Mouse (Mus musculus) neural tube, embryonic 14.5 days (tissue): ENCODE measurements around the gene Ado. TPM values are rescaled to one million over a fixed set of nuclear protein-coding genes. Genes with fewer than 3 reads are reported as not detected.

Source experiments
- ATAC-seq: fragments of 200-750 bp; cut with Nextera tagmentation; 2 replicates; pipeline ENCODE4 v1.8.0; 2017; ENCODE audit warnings: low read depth, mild to moderate bottlenecking, moderate TSS enrichment, moderate library complexity
- H3K27ac ChIP-seq: fragments of 300-500 bp; sonication (generic); 2 replicates; pipeline ENCODE4 v1.5.1; 2014; ENCODE audit warnings: low read depth, mild to moderate bottlenecking, control low read depth, low read length, moderate library complexity, mixed read lengths
- H3K27me3 ChIP-seq: fragments of 300-500 bp; sonication (generic); 2 replicates; pipeline ENCODE4 v1.6.1; 2014; ENCODE audit warnings: low read length; ENCODE audit not compliant: control insufficient read depth, insufficient read depth
- H3K36me3 ChIP-seq: fragments of 300-500 bp; sonication (generic); 2 replicates; pipeline ENCODE4 v1.6.1; 2014; ENCODE audit warnings: low read length, mixed read lengths; ENCODE audit not compliant: control insufficient read depth, insufficient read depth
- H3K4me1 ChIP-seq: fragments of 300-500 bp; sonication (generic); 2 replicates; pipeline ENCODE4 v1.6.1; 2014; ENCODE audit warnings: low read length; ENCODE audit not compliant: control insufficient read depth, insufficient read depth
- H3K4me2 ChIP-seq: fragments of 300-500 bp; sonication (generic); 2 replicates; pipeline ENCODE4 v1.6.1; 2014; ENCODE audit warnings: mild to moderate bottlenecking, low read depth, low read length, control low read depth
- H3K4me3 ChIP-seq: fragments of 300-500 bp; sonication (generic); 2 replicates; pipeline ENCODE4 v1.5.1; 2014; ENCODE audit warnings: low read depth, low read length, control low read depth, mixed read lengths
- H3K9ac ChIP-seq: fragments of 300-500 bp; sonication (generic); replicated peaks from 2 replicates; pipeline ENCODE4 v1.6.1; 2014; ENCODE audit warnings: low read depth, mild to moderate bottlenecking, control low read depth, low read length, mixed read lengths
- H3K9me3 ChIP-seq: fragments of 300-500 bp; sonication (generic); 2 replicates; pipeline ENCODE4 v1.6.1; 2016; ENCODE audit warnings: low read length; ENCODE audit not compliant: control insufficient read depth
- WGBS: fragments of 180-500 bp; shearing (Covaris S2); extraction: QIAGEN DNeasy Blood & Tissue Kit; methylation state at CpG from one replicate; pipeline ENCODE4 v1.1.7; 2014; 5-methylcytosine and 5-hydroxymethylcytosine counted together
- polyA plus RNA-seq: library from polyadenylated mRNA; unstranded; fragments of >200 nt; fragmentation: Nextera tagmentation; extraction: Ambion mirVana; gene quantifications from 2 replicates; pipeline ENCODE4 v1.2.1, GENCODE M21; 2014

Gene Ado
- polyA plus RNA-seq, 1 experiment from 2014 or later = 109 TPM

GRCm38 (mm10) chr10:67518733-67519132 lies 30.0 kb downstream of the Ado start:
- H3K4me3 ChIP-seq = no peak overlapping the region
- H3K4me1 ChIP-seq = no peaks in the 10 kb centered on the region
- H3K36me3 ChIP-seq = no peaks in the 10 kb centered on the region
- no peak overlapping the region for H3K27ac ChIP-seq
- H3K27me3 ChIP-seq = no peaks in the 10 kb centered on the region
- H3K9ac ChIP-seq = no peak overlapping the region
- no peak overlapping the region for H3K4me2 ChIP-seq
- no peaks in the 10 kb centered on the region for H3K9me3 ChIP-seq
- no peak for ATAC-seq
- 92% methylated on average over 3 of the region's 3 CpGs for WGBS

DNA sequence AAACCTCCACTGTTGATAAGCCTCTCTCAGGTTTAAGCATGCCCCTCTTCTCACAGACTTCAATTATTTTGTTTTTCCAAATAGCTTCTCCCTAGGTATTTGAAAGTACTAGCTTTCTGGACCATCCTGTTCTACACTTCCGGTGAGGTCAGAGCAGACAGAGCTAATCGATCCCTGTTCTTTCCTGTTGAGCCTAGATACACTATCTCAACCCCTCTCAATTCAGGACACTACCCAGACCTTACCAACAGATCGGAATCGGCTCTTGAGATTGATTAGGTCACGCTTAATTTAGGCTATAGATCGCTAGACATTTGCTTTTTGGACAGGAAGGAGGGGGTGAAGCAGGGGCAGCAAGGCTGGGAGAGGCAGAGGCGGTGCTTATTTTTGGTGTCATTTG lies 35.9 kb downstream of the Ado start:
- Histone ChIP-seq H3K4me3 (no peak overlapping the region), H3K9ac (no peak overlapping the region), H3K27ac (no peak overlapping the region), H3K9me3 (no peaks in the 10 kb centered on the region), H3K36me3 (no peaks in the 10 kb centered on the region), H3K4me2 (no peak overlapping the region), H3K4me1 (no peaks in the 10 kb centered on the region), H3K27me3 (no peaks in the 10 kb centered on the region)
- WGBS = 50% methylated on average over 7 of the region's 7 CpGs
- no peak for ATAC-seq

- Histone ChIP-seq H3K9ac (no peak overlapping the region), H3K36me3 (no peaks in the 10 kb centered on the region), H3K4me1 (no peaks in the 10 kb centered on the region), H3K27me3 (no peaks in the 10 kb centered on the region), H3K4me2 (no peak overlapping the region), H3K4me3 (no peak overlapping the region), H3K9me3 (no peaks in the 10 kb centered on the region), H3K27ac (no peak overlapping the region)
- 68% methylated on average over 8 of the region's 8 CpGs for WGBS
- ATAC-seq = no peak
These were observed 36.5 kb downstream of the Ado start for GRCm38 (mm10) chr10:67512211-67512610.

DNA sequence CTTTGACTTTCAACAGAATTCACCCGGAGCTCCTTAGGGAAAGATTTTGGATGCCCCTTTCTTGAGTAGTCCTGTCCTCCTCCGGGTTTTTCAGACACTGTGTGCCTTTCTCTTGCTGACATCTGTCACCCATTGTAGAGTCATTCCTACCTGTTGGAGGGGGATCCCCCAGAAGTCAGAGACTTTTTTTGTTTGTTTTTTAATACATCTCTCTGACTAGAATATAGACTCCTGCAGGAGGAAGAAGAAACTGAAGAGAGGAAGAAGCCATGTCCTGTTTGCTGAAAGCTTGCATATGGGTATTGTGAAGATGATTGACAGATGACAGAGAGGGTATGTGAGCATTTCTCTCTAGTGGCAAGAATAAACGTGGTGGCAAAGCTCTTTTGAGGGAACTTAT lies 43.5 kb downstream of the Ado start:
- no peaks in the 10 kb centered on the region for H3K9me3 ChIP-seq
- H3K4me1 ChIP-seq = no peaks in the 10 kb centered on the region
- ATAC-seq = no peak
- no peaks in the 10 kb centered on the region for H3K36me3 ChIP-seq
- no peaks in the 10 kb centered on the region for H3K27me3 ChIP-seq
- no peak overlapping the region for H3K27ac ChIP-seq
- no peak overlapping the region for H3K9ac ChIP-seq
- 75% methylated on average over 3 of the region's 3 CpGs for WGBS
- H3K4me2 ChIP-seq = no peak overlapping the region
- H3K4me3 ChIP-seq = no peak overlapping the region

DNA sequence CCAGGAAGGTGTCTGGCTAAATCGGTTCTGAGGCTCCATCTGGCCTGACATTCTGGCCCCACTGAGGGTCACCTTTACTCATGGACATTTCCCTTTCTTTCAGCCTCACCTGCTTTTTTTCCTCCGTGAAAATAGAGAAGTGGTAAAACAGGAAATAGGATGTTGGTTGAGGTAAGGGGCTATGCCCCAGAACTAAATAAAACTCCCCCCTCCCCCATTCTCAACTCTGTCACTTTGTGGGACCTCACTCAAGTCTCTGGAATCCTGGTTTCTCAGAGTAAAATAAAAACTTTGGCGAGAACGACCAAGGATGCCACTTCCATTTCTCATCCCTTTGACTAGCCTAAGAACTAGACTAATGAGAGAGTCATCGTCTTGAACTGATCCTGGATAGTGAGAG lies 44.7 kb downstream of the Ado start:
- Histone ChIP-seq H3K36me3 (no peaks in the 10 kb centered on the region), H3K4me2 (no peak overlapping the region), H3K4me3 (no peak overlapping the region), H3K27me3 (no peaks in the 10 kb centered on the region), H3K9ac (no peak overlapping the region), H3K27ac (no peak overlapping the region), H3K4me1 (no peaks in the 10 kb centered on the region), H3K9me3 (no peaks in the 10 kb centered on the region)
- ATAC-seq = no peak
- 72% methylated on average over 5 of the region's 5 CpGs for WGBS

DNA sequence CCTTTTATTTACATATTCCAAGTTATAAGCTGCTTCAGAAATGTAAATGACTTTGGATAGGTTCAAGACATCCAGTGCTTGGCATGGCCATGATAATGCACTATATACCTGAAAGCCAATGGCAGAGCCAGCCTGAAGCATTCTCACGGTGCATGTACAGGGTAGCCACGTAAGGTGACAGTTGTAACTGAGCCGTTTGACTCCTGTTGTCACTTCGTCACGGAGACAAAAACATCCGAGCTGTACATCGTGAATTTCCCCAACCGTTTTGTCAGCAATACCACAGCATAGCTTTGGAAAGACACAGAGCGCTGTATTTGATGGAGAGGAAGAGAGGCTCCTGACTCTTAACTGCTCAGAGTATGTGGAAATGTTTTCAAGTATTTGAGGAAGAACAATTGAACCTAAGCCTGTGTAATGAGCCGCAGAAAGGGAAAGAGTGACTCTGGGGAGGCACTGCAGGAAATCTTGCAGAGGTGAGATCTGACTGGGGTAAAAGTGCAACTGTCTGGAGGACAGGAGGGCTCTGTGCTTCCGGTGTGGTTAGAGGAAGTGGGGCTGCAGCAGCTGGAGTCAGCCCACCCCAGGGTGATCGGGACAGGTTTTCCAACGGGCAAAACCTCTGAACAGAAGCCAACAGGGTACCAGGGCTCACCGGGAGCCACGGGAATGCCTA lies 45.3 kb downstream of the Ado start:
- WGBS = 75% methylated on average over 15 of the region's 15 CpGs
- Histone ChIP-seq H3K9ac (no peak overlapping the region), H3K4me2 (no peak overlapping the region), H3K36me3 (no peaks in the 10 kb centered on the region), H3K27ac (no peak overlapping the region), H3K4me3 (no peak overlapping the region), H3K9me3 (no peaks in the 10 kb centered on the region), H3K27me3 (no peaks in the 10 kb centered on the region), H3K4me1 (no peaks in the 10 kb centered on the region)
- no peak for ATAC-seq

DNA sequence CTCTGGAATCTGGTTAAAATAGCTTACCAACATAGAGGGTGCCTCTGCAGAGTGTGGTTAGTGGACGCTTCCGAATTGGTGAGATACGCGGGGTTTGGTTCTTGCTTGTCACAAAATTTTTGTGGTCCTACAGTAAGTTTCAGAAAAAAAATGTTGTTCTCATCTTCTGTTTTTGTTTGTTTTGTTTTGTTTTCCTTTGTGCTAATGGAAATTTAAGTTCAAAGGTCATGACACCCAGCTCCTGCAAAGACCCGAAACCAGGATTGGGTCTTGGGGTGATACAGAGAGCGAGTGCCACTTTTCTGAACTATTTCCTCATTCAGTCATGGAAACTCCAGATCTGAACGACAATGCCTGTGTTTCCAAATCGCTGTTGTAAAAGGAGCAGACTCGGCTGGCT lies 50.8 kb downstream of the Ado start:
- Histone ChIP-seq H3K9ac (no peak overlapping the region), H3K36me3 (no peaks in the 10 kb centered on the region), H3K4me2 (no peak overlapping the region), H3K4me3 (no peak overlapping the region), H3K27ac (no peak overlapping the region), H3K27me3 (no peaks in the 10 kb centered on the region), H3K9me3 (no peaks in the 10 kb centered on the region), H3K4me1 (no peaks in the 10 kb centered on the region)
- no peak for ATAC-seq
- WGBS = 94% methylated on average over 9 of the region's 9 CpGs

DNA sequence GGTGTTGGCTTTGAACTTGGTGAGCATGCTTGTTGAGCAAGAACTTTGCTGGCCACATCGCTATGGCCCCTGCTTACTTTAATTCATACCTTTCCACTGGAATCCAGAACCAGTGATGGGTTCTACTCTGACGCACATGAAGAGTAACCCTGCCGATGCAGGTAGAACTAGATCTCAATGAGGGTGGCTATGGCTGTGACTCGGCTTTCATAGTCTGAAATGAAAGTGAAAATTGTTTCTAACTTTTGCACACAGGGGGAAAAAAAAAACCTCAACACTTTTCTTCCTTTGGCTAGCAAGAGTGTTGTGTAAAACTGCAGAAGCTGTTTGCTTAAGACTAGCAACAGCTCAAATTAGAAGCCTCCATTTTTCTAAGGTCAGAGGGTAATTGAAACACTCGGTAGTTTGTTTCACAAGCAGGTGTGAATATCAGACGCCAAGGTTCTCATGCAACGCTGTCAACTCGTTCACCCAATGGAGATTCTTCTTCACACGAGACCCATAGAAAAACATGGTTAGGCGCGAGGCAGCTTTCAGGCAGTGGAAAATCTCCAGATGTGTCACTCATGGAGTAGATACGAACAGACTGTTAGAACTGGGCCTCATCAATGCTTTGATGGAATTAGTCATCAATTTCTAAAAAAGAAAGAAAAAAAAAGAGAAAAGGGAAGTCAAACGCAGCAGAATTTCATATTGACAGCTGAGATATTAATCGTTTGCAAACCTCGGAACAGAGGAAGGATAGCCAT lies 51.4 kb downstream of the Ado start:
- no peaks in the 10 kb centered on the region for H3K36me3 ChIP-seq
- no peak overlapping the region for H3K27ac ChIP-seq
- no peak overlapping the region for H3K4me2 ChIP-seq
- 92% methylated on average over 15 of the region's 15 CpGs for WGBS
- no peak for ATAC-seq
- H3K9ac ChIP-seq = no peak overlapping the region
- no peaks in the 10 kb centered on the region for H3K9me3 ChIP-seq
- no peak overlapping the region for H3K4me3 ChIP-seq
- H3K27me3 ChIP-seq = no peaks in the 10 kb centered on the region
- no peaks in the 10 kb centered on the region for H3K4me1 ChIP-seq
